ENCODE assay signal across 21 mouse cellular contexts in the genomic region with DNA sequence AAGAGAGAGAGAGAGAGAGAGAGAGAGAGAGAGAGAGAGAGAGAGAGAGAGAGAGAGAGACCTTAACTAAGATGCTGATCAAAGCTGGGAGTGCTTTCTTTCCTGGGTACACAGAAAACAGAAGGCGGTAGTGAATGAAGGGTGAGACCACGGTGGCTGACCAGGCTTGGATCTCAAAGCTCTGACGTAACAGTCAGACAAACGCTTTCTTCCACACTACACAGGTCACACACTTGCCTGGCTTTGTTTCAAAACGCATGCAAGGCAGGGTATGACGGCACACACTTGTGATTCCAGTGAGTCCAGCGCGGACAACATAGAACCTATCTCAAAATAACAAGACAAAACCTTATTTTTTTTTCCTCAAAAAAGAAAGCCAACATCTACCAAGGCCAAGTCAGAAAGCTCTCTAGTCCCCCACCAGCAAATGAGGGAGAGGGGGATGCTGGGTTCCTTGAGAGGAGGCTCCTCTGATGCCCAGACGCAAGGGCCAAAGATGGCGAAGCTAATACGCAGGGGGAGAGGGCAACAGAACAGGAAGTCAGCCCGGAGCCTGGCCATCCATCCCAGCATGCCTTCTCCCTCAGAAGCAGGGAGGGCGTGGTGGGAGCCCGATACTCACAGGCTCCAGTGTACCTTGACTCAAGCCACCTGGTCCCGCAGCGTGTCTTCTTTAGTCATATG.
DNase-seq lines count a peak whose midpoint lies in the region; TF ChIP-seq lines count a peak whose summit lies in the region.
"Had no signal": no experiment of that assay in that cellular context is flagged by ENCODE, and none has a peak within 500 bp of the region (broad histone marks: within the 10 kb centered on the region; RNA-seq: fewer than 3 reads in every experiment).

No protein-coding gene starts in this region.

- H3K27me3 ChIP-seq in E14TG2a.4 (ENCODE audit: insufficient read depth, low read length) (no peaks in the 10 kb centered on the region), ES-Bruce4 (ENCODE audit: control insufficient read depth, insufficient read depth, low read length, poor library complexity, severe bottlenecking) (no peaks in the 10 kb centered on the region)
- H3K27me3 ChIP-seq: embryonic facial prominence, embryonic 12.5 days; embryonic facial prominence, embryonic 15.5 days had no signal

- TF ChIP-seq POLR2A in ES-Bruce4 (IDR thresholded peaks at IDR 0.05; ENCODE audit: insufficient read depth, low read length), result no peak

- TF ChIP-seq CTCF in E14TG2a.4 (conservative IDR thresholded peaks at IDR 0.05; ENCODE audit: low read length) (no peak), ES-Bruce4 (IDR thresholded peaks at IDR 0.05; ENCODE audit: low read depth, low read length) (no peak)

- peak overlapping the region; percentile 14 for H3K27ac ChIP-seq in ES-Bruce4 (ENCODE audit: insufficient read depth, low read length)
- H3K27ac ChIP-seq: embryonic facial prominence, embryonic 12.5 days; embryonic facial prominence, embryonic 15.5 days; gastrocnemius, adult 2 months; hindbrain, embryonic 10.5 days; hindbrain, embryonic 14.5 days; hindbrain, postnatal 0 days had no signal

- DNase-seq in R1 (ENCODE audit: low read depth, low spot score), result peak; percentile 82
- DNase-seq in spleen, postnatal 14 days (ENCODE audit: low spot score in 2 of 2), result no peak
- no peak for DNase-seq in left cerebral cortex, postnatal 36 days (ENCODE audit: low spot score in 2 of 2)
- no peak for DNase-seq in heart, postnatal 10 days
- DNase-seq: adrenal gland, adult 2 months; adrenal gland, postnatal 14 days; cerebellum, adult 11 months; cerebellum, adult 2 months; cerebellum, adult 9-11 months; cerebellum, postnatal 25 days; gastrocnemius, adult 2 months; gastrocnemius, postnatal 14 days; heart, adult 11 months; heart, postnatal 36 days had no signal

- H3K4me1 ChIP-seq in E14TG2a.4 (replicated peaks; ENCODE audit: low read depth, low read length) (peaks cover 71% of the 10 kb centered on the region), ES-Bruce4 (ENCODE audit: control insufficient read depth, insufficient read depth, low read length) (peaks cover 10% of the 10 kb centered on the region)
- H3K4me1 ChIP-seq: embryonic facial prominence, embryonic 12.5 days; embryonic facial prominence, embryonic 15.5 days; hindbrain, embryonic 10.5 days had no signal

- H3K9me3 ChIP-seq in E14TG2a.4 (ENCODE audit: low read length) (peaks cover 8% of the 10 kb centered on the region; the same call in 1 of the 2 replicates), ES-Bruce4 (replicated peaks; ENCODE audit: control insufficient read depth, insufficient read depth, low read length, poor library complexity, severe bottlenecking) (no peaks in the 10 kb centered on the region)
- H3K9me3 ChIP-seq: embryonic facial prominence, embryonic 15.5 days; hindbrain, embryonic 10.5 days had no signal

- H3K4me3 ChIP-seq in E14TG2a.4 (replicated peaks; ENCODE audit: low read length) (peak overlapping the region; percentile 71), ES-Bruce4 (ENCODE audit: low read depth, low read length) (peak overlapping the region; percentile 15)
- H3K4me3 ChIP-seq: embryonic facial prominence, embryonic 12.5 days; embryonic facial prominence, embryonic 15.5 days; gastrocnemius, adult 2 months; hindbrain, embryonic 10.5 days had no signal

- peaks cover 12% of the 10 kb centered on the region for H3K36me3 ChIP-seq in E14TG2a.4 (ENCODE audit: insufficient read depth, low read length)
- no peaks in the 10 kb centered on the region for H3K36me3 ChIP-seq in ES-Bruce4 (ENCODE audit: control insufficient read depth, insufficient read depth, low read length, poor library complexity, severe bottlenecking)
- H3K36me3 ChIP-seq: embryonic facial prominence, embryonic 12.5 days; embryonic facial prominence, embryonic 15.5 days; hindbrain, embryonic 10.5 days had no signal

- no peak for TF ChIP-seq EP300 in ES-Bruce4 (IDR thresholded peaks at IDR 0.05; ENCODE audit: insufficient read depth, low read depth, low read length)

- peak overlapping the region; percentile 62; the same call in 1 of the 2 replicates for H3K9ac ChIP-seq in ES-Bruce4 (ENCODE audit: low read depth, poor library complexity, severe bottlenecking)
- H3K9ac ChIP-seq: embryonic facial prominence, embryonic 12.5 days; embryonic facial prominence, embryonic 15.5 days; hindbrain, embryonic 14.5 days had no signal

- intact Hi-C loops in left cerebral cortex, postnatal 36 days (cut with DNase I), result no loop called here
- intact Hi-C loops in heart, postnatal 10 days (cut with DNase I), result no loop called here
